ENCODE assay signal across 9 mouse cellular contexts in the genomic region with DNA sequence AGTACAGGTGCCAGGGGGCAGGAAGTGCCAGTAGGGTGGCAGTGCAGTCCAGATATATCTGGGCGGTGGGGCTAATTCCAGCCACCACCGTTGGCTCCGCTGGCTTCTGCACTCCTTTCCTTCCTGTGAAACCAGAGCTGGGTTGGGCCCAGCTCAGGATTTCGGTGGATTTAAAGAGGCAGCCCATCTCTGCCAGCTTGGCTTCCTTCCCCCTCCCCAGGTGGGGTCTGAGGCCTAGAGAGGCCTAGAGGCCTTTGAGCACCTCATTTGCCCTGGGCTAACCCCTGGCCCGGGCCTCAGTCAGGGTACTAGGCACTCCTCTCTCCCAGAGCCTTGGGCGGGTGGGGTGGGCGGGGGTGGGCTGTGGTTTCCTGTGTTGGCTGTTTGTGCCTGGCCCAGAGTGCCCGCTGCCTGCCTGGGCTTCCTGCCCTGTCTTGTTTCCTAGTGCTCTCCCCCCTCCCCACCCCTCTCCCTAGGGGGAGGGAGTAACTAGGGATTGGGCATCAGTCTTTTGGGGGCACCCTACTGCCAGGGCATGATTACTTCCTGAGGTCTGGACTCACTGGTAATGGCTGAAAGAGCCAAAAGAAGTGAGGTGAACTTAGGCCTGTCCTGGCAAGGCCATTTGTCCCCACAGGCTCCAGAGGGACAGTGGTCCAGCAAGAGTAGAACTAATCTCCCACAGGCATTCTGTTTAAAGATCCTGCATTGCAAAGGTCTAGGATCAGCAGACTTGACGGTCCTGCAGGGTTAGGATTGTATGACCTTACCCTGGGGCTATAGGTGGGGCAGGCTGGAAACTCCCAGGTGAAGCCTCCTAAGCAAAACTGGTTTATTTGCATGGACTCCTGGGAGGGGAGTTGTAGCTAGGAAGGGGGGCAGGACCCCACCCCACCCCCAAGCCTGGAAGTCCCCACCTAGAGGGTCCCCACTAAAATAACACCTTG. TPM values are rescaled to one million over a fixed set of nuclear protein-coding genes. Genes with fewer than 3 reads are reported as not detected.
DNase-seq lines count a peak whose midpoint lies in the region; ATAC-seq and TF ChIP-seq lines count a peak whose summit lies in the region.
"Had no signal": no experiment of that assay in that cellular context is flagged by ENCODE, and none has a peak within 500 bp of the region (broad histone marks: within the 10 kb centered on the region; RNA-seq: fewer than 3 reads in every experiment).

No protein-coding gene starts in this region.

- H3K4me2 ChIP-seq in heart, postnatal 0 days (ENCODE audit: low read depth, low read length): peak overlapping the region; percentile 41
- peak overlapping the region; percentile 38 for H3K4me2 ChIP-seq in limb, embryonic 15.5 days
- H3K4me2 ChIP-seq in stomach, embryonic 15.5 days: peak overlapping the region; percentile 11; the same call in 1 of the 2 replicates

- no peak overlapping the region for H3K4me3 ChIP-seq in heart, postnatal 0 days (ENCODE audit: low read depth, low read length)
- peak overlapping the region; percentile 15 for H3K4me3 ChIP-seq in limb, embryonic 15.5 days
- H3K4me3 ChIP-seq in stomach, embryonic 15.5 days (replicated peaks): no peak overlapping the region

- no peak for ATAC-seq in heart, postnatal 0 days (ENCODE audit: insufficient read depth, low read depth)
- 0 out of 2 replicates have a peak, but pooled peaks have one; percentile 1 for ATAC-seq in limb, embryonic 15.5 days (ENCODE audit: insufficient number of reproducible peaks, low FRiP score, low TSS enrichment, low read depth)
- ATAC-seq in stomach, embryonic 15.5 days (ENCODE audit: insufficient read depth, low FRiP score, low read depth): no peak

- H3K36me3 ChIP-seq in heart, postnatal 0 days (replicated peaks; ENCODE audit: control insufficient read depth, insufficient read depth, low read length): peaks cover 8% of the 10 kb centered on the region; the same call in 1 of the 2 replicates
- peaks cover 13% of the 10 kb centered on the region for H3K36me3 ChIP-seq in limb, embryonic 15.5 days
- H3K36me3 ChIP-seq in stomach, embryonic 15.5 days: no peaks in the 10 kb centered on the region; the same call in 1 of the 2 replicates

- DNase-seq in heart, adult 11 months: peak; percentile 95
- DNase-seq in heart, postnatal 25 days (ENCODE audit: low spot score): no peak
- peak; percentile 58 for DNase-seq in CD4-positive helper T cell, adult 2 months (ENCODE audit: low read depth, low spot score)
- DNase-seq in cerebellum, postnatal 10 days: peak; percentile 52 to 64
- no peak for DNase-seq in heart, postnatal 0 days (ENCODE audit: low spot score)
- no peak for DNase-seq in urinary bladder, postnatal 14 days (ENCODE audit: low spot score)

- TF ChIP-seq EP300 in heart, postnatal 0 days (IDR thresholded peaks at IDR 0.05; ENCODE audit: low read depth): no peak

- H3K4me1 ChIP-seq in heart, postnatal 0 days (ENCODE audit: control insufficient read depth, insufficient read depth): peaks cover 86% of the 10 kb centered on the region
- H3K4me1 ChIP-seq in limb, embryonic 15.5 days: peaks cover 98% of the 10 kb centered on the region
- H3K4me1 ChIP-seq in stomach, embryonic 15.5 days: peaks cover 95% of the 10 kb centered on the region

- H3K9me3 ChIP-seq in heart, postnatal 0 days (replicated peaks; ENCODE audit: control insufficient read depth, low read length): no peaks in the 10 kb centered on the region
- H3K9me3 ChIP-seq in limb, embryonic 15.5 days: no peaks in the 10 kb centered on the region
- no peaks in the 10 kb centered on the region for H3K9me3 ChIP-seq in stomach, embryonic 15.5 days

- no peaks in the 10 kb centered on the region for H3K27me3 ChIP-seq in heart, postnatal 0 days (ENCODE audit: control insufficient read depth, insufficient read depth, low read length)
- no peaks in the 10 kb centered on the region for H3K27me3 ChIP-seq in limb, embryonic 15.5 days
- no peaks in the 10 kb centered on the region for H3K27me3 ChIP-seq in stomach, embryonic 15.5 days (replicated peaks)

- intact Hi-C loops in heart, postnatal 25 days (cut with DNase I): no loop called here

- peak overlapping the region; percentile 93 for H3K27ac ChIP-seq in heart, postnatal 0 days (ENCODE audit: low read depth)
- peak overlapping the region; percentile 86 for H3K27ac ChIP-seq in limb, embryonic 15.5 days
- H3K27ac ChIP-seq in stomach, embryonic 15.5 days: peak overlapping the region; percentile 62

- peak overlapping the region; percentile 39 for H3K9ac ChIP-seq in heart, postnatal 0 days (replicated peaks; ENCODE audit: low read depth, low read length)
- no peak overlapping the region for H3K9ac ChIP-seq in limb, embryonic 15.5 days
- no peak overlapping the region for H3K9ac ChIP-seq in stomach, embryonic 15.5 days

- 30% methylated on average over 9 of the region's 9 CpGs for WGBS in heart, postnatal 0 days
- 20% methylated on average over 9 of the region's 9 CpGs for WGBS in limb, embryonic 15.5 days
- 35% methylated on average over 9 of the region's 9 CpGs for WGBS in stomach, embryonic 15.5 days

- TF ChIP-seq CTCF in heart, postnatal 0 days (IDR thresholded peaks at IDR 0.05; ENCODE audit: low read depth): no peak

RNA-seq across cellular contexts. Expression of a gene that starts 12.5 kb away (rescaled TPM):
- total RNA-seq in heart, postnatal 25 days (2021): 10 to 100 TPM; 44.9 to 57.6 TPM
- total RNA-seq in heart, postnatal 0 days (2014; rRNA removed; ENCODE audit: low replicate concordance): 12.4 and 33.9 TPM in 2 replicates
- 4.4 and 5.2 TPM in 2 replicates for polyA plus RNA-seq in heart, postnatal 0 days (2015; fragmentation: Nextera tagmentation; extraction: Ambion mirVana)
- 16.8 and 18.5 TPM in 2 replicates for polyA plus RNA-seq in limb, embryonic 15.5 days (2015; fragmentation: Nextera tagmentation; extraction: Ambion mirVana)
- polyA plus RNA-seq in stomach, embryonic 15.5 days (2015; fragmentation: Nextera tagmentation; extraction: Ambion mirVana): 12.0 and 12.1 TPM in 2 replicates

RNA-seq across cellular contexts. Expression of a gene that starts 40.4 kb away (rescaled TPM):
- not detected for total RNA-seq in heart, postnatal 25 days (2021)
- total RNA-seq in heart, postnatal 0 days (2014; rRNA removed; ENCODE audit: low replicate concordance): 18.0 TPM in 1 of 2 replicates, not detected in the other
- not detected in 2 replicates for polyA plus RNA-seq in heart, postnatal 0 days (2015; fragmentation: Nextera tagmentation; extraction: Ambion mirVana)
- 0.37 and 0.45 TPM in 2 replicates for polyA plus RNA-seq in limb, embryonic 15.5 days (2015; fragmentation: Nextera tagmentation; extraction: Ambion mirVana)
- polyA plus RNA-seq in stomach, embryonic 15.5 days (2015; fragmentation: Nextera tagmentation; extraction: Ambion mirVana): 18.2 and 26.2 TPM in 2 replicates
- polyA plus RNA-seq: liver, embryonic 16.5 days had no signal

RNA-seq across cellular contexts. Expression of a gene that starts 54.2 kb away (rescaled TPM):
- not detected for total RNA-seq in heart, postnatal 25 days (2021)
- total RNA-seq in heart, postnatal 0 days (2014; rRNA removed; ENCODE audit: low replicate concordance): not detected in 2 replicates
- polyA plus RNA-seq in heart, postnatal 0 days (2015; fragmentation: Nextera tagmentation; extraction: Ambion mirVana): not detected in 2 replicates
- not detected in 2 replicates for polyA plus RNA-seq in limb, embryonic 15.5 days (2015; fragmentation: Nextera tagmentation; extraction: Ambion mirVana)
- not detected in 2 replicates for polyA plus RNA-seq in stomach, embryonic 15.5 days (2015; fragmentation: Nextera tagmentation; extraction: Ambion mirVana)
- polyA plus RNA-seq: liver, embryonic 16.5 days had no signal

Comparison
In these comparisons a context has a peak if more than half of its experiments do, and no peak if none do; other contexts are left out.
1. DNase-seq: peak in heart, adult 11 months (single experiment), CD4-positive helper T cell, adult 2 months (single experiment) and cerebellum, postnatal 10 days (2 of 2); none in heart, postnatal 25 days (single experiment), heart, postnatal 0 days (single experiment) and urinary bladder, postnatal 14 days (single experiment).
2. RNA of a gene that starts 40.4 kb away (polyA plus RNA-seq): 18.2 to 26.2 TPM in stomach, embryonic 15.5 days; 0.37 to 0.45 TPM in limb, embryonic 15.5 days and not detected in heart, postnatal 0 days; every median in the first group is over 10 times any median in the second.
3. Peak in every context shown above with its lines, with median percentiles within 50 percentile points of each other: H3K27ac ChIP-seq and H3K4me2 ChIP-seq.